Mouse (Mus musculus) neural tube, embryonic 14.5 days (tissue): ENCODE measurements around the gene Kmt5b. TPM values are rescaled to one million over a fixed set of nuclear protein-coding genes. Genes with fewer than 3 reads are reported as not detected.

Source experiments
- ATAC-seq: fragments of 200-750 bp; cut with Nextera tagmentation; 2 replicates; pipeline ENCODE4 v1.8.0; 2017; ENCODE audit warnings: low read depth, mild to moderate bottlenecking, moderate TSS enrichment, moderate library complexity
- H3K27ac ChIP-seq: fragments of 300-500 bp; sonication (generic); 2 replicates; pipeline ENCODE4 v1.5.1; 2014; ENCODE audit warnings: low read depth, mild to moderate bottlenecking, control low read depth, low read length, moderate library complexity, mixed read lengths
- H3K27me3 ChIP-seq: fragments of 300-500 bp; sonication (generic); 2 replicates; pipeline ENCODE4 v1.6.1; 2014; ENCODE audit warnings: low read length; ENCODE audit not compliant: control insufficient read depth, insufficient read depth
- H3K36me3 ChIP-seq: fragments of 300-500 bp; sonication (generic); 2 replicates; pipeline ENCODE4 v1.6.1; 2014; ENCODE audit warnings: low read length, mixed read lengths; ENCODE audit not compliant: control insufficient read depth, insufficient read depth
- H3K4me1 ChIP-seq: fragments of 300-500 bp; sonication (generic); 2 replicates; pipeline ENCODE4 v1.6.1; 2014; ENCODE audit warnings: low read length; ENCODE audit not compliant: control insufficient read depth, insufficient read depth
- H3K4me2 ChIP-seq: fragments of 300-500 bp; sonication (generic); 2 replicates; pipeline ENCODE4 v1.6.1; 2014; ENCODE audit warnings: mild to moderate bottlenecking, low read depth, low read length, control low read depth
- H3K4me3 ChIP-seq: fragments of 300-500 bp; sonication (generic); 2 replicates; pipeline ENCODE4 v1.5.1; 2014; ENCODE audit warnings: low read depth, low read length, control low read depth, mixed read lengths
- H3K9ac ChIP-seq: fragments of 300-500 bp; sonication (generic); replicated peaks from 2 replicates; pipeline ENCODE4 v1.6.1; 2014; ENCODE audit warnings: low read depth, mild to moderate bottlenecking, control low read depth, low read length, mixed read lengths
- H3K9me3 ChIP-seq: fragments of 300-500 bp; sonication (generic); 2 replicates; pipeline ENCODE4 v1.6.1; 2016; ENCODE audit warnings: low read length; ENCODE audit not compliant: control insufficient read depth
- WGBS: fragments of 180-500 bp; shearing (Covaris S2); extraction: QIAGEN DNeasy Blood & Tissue Kit; methylation state at CpG from one replicate; pipeline ENCODE4 v1.1.7; 2014; 5-methylcytosine and 5-hydroxymethylcytosine counted together
- polyA plus RNA-seq: library from polyadenylated mRNA; unstranded; fragments of >200 nt; fragmentation: Nextera tagmentation; extraction: Ambion mirVana; gene quantifications from 2 replicates; pipeline ENCODE4 v1.2.1, GENCODE M21; 2014

Gene Kmt5b
- polyA plus RNA-seq, 1 experiment from 2014 or later = 65.3 TPM

GRCm38 (mm10) chr19:3864960-3865359 is 97.7 kb downstream of the Kmt5b start:
- H3K9ac ChIP-seq = no peak overlapping the region
- H3K4me3 ChIP-seq = no peak overlapping the region
- no peaks in the 10 kb centered on the region for H3K4me1 ChIP-seq
- no peak for ATAC-seq
- H3K4me2 ChIP-seq = no peak overlapping the region
- no peaks in the 10 kb centered on the region for H3K9me3 ChIP-seq
- H3K27ac ChIP-seq = no peak overlapping the region
- 85% methylated on average over 2 of the region's 2 CpGs for WGBS
- H3K36me3 ChIP-seq = 0 out of 2 replicates have a peak, but pooled peaks cover 3% of the 10 kb centered on the region
- H3K27me3 ChIP-seq = no peaks in the 10 kb centered on the region

Other genes with a start within 250 kb of the Kmt5b start
- 67.3 and 72.5 TPM in 2 replicates for gene Ppp6r3, start 191.7 kb upstream of the Kmt5b start, polyA plus RNA-seq
- gene Lrp5, start 80.9 kb upstream of the Kmt5b start, polyA plus RNA-seq = 0.98 and 1.3 TPM in 2 replicates
- gene 1810055G02Rik, start 59.1 kb upstream of the Kmt5b start, polyA plus RNA-seq = 33.4 and 37.6 TPM in 2 replicates
- gene Chka, start 84.4 kb downstream of the Kmt5b start, polyA plus RNA-seq = 61.2 and 71.1 TPM in 2 replicates
- 8.6 and 16.7 TPM in 2 replicates for gene Tcirg1, start 139.7 kb downstream of the Kmt5b start, polyA plus RNA-seq
- gene Ndufs8, start 145.4 kb downstream of the Kmt5b start, polyA plus RNA-seq = 316 and 358 TPM in 2 replicates
- gene Aldh3b1, start 162.4 kb downstream of the Kmt5b start, polyA plus RNA-seq = 2.1 and 3.1 TPM in 2 replicates
- 4.6 and 8.9 TPM in 2 replicates for gene Unc93b1, start 167.8 kb downstream of the Kmt5b start, polyA plus RNA-seq
- not detected in 2 replicates for gene Aldh3b3, start 191.2 kb downstream of the Kmt5b start, polyA plus RNA-seq
- gene Aldh3b2, start 204.9 kb downstream of the Kmt5b start, polyA plus RNA-seq = 0.15 and 0.40 TPM in 2 replicates
- gene Acy3, start 219.1 kb downstream of the Kmt5b start, polyA plus RNA-seq = 1.6 and 3.0 TPM in 2 replicates
- not detected in 2 replicates for gene Tbx10, start 225.3 kb downstream of the Kmt5b start, polyA plus RNA-seq
- gene Nudt8, start 233.2 kb downstream of the Kmt5b start, polyA plus RNA-seq = 29.4 and 33.7 TPM in 2 replicates
- gene Gm49405, start 233.2 kb downstream of the Kmt5b start, polyA plus RNA-seq = 3.8 and 4.9 TPM in 2 replicates
- gene Doc2g, start 235.9 kb downstream of the Kmt5b start, polyA plus RNA-seq = 6.2 and 6.5 TPM in 2 replicates
- 241 and 262 TPM in 2 replicates for gene Ndufv1, start 245.4 kb downstream of the Kmt5b start, polyA plus RNA-seq